Mouse (Mus musculus) embryonic fibroblast, embryonic 13.5 days (primary cell): ENCODE results near the gene Sucnr1.

Source experiments
- CTCF ChIP-seq: IDR thresholded peaks from 2 replicates; pipeline ENCODE4 v1.5.1; 2011; ENCODE audit warnings: mild to moderate bottlenecking, control low read depth, low read length, moderate library complexity, borderline replicate concordance; ENCODE audit not compliant: insufficient read depth
- POLR2A ChIP-seq: IDR thresholded peaks from 2 replicates; pipeline ENCODE4 v1.6.1; 2011; ENCODE audit warnings: low read depth, mild to moderate bottlenecking, control low read depth, low read length, moderate library complexity

- TF ChIP-seq POLR2A, result no peak
- no peak for TF ChIP-seq CTCF
These were observed 23.9 kb upstream of the Sucnr1 start for GRCm38 (mm10) chr3:60057809-60058082.
